Mouse (Mus musculus) cerebellum, adult (tissue): ENCODE measurements around the gene Pafah1b1.

Experiments
- ATAC-seq: cut with Nextera tagmentation; 2 replicates; pipeline ENCODE4 v1.9.2; 2017; ENCODE audit warnings: mild to moderate bottlenecking, moderate library complexity, mixed read lengths; ENCODE audit not compliant: insufficient number of reproducible peaks, low FRiP score, low TSS enrichment

Gene Pafah1b1

DNA sequence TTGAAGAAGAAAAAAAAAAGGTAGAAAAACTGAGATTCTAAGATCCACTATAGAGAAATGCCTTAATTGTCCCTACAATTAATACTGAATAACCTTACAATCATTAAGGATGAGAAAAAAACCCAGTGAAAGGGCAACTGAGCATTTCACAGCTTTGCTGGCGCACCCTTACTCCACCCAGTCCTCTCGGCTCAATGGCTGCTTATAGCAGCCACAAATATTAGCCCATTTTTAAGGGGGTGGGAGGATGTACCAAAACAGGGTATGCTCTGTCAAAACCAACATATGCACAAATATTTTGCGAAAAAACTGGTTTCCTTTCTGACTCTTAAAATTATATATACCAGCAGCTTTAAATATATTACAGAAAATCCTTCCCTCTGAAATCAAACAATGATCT lies 2.5 kb downstream of the Pafah1b1 start:
- ATAC-seq: no peak

DNA sequence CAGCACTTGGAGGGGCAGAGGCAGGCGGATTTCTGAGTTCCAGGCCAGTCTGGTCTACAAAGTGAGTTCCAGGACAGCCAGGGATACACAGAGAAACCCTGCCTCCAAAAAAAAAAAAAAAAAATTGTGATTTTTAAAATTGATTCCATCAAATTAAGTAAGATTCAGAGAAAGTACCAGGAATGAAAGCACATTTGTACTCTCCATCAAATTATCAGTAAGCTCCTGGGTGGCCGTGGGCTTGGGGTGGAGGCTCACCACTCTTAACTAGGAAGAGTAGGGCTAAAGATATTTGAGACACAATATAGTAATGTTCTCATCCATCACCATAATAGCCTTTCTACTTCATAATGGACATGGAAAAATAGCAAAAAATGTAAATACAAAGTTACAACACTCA lies 3.3 kb downstream of the Pafah1b1 start:
- ATAC-seq: no peak

DNA sequence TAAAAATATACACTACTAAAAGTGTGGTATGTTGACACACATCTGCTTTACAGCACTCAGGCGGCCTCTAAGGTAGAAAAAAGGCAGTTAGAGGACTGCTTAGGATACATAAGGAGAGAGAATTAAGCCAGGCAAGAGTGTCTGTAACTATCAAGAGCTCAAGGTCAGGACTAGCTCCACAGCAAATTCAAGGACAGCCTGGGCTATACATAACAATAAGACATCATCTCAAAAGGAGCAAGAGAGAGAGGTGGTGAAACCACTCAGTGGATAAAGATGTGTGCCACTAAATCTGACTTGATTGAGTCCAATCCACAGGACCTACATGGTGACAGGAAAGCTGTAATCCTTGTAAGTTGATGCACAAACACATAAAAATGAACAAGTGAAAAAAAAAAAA lies 3.8 kb downstream of the Pafah1b1 start:
- no peak for ATAC-seq

DNA sequence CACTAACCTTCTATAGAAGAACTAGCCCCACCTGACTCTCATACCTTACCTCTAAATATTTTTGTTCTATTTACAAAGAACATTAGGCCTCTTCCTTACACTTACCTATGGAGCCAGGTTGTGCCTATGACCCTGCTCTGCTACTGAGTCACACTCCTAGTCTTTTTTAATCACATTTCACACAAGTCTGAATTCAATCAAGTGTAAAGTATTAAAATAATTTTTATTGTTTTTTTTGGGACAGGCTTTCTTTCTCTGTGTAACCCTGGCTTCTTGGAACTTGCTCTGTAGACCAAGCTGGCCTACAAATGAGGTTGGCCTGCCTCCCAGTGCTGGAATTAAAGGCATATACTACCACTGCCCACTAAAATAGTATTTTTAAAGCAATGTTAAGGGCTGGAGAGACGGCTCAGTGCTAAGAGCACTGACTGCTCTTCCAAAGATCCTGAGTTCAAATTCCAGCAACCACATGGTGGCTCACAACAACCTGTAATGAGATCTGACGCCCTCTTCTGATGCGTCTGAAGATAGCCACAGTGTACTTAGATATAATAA lies 8.4 kb downstream of the Pafah1b1 start:
- ATAC-seq: no peak

DNA sequence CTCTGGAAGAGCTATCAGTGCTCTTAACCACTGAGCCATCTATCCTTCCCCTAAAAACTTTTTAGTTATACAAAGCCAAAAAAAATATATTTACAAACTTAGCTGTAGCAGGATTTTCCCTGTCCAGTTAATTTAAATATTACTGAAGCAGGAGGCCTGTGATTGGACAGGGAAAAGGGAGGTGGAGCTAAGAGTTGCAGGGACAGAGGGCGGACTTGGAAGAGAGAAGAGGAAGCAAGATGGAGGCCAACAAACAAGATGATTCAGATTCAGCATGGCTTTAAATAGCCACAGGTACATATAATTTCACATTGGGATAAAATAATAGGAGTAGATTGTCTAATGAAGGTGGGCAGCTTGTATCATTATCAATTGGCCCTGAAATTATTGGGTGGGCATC lies 13.8 kb downstream of the Pafah1b1 start:
- no peak for ATAC-seq

DNA sequence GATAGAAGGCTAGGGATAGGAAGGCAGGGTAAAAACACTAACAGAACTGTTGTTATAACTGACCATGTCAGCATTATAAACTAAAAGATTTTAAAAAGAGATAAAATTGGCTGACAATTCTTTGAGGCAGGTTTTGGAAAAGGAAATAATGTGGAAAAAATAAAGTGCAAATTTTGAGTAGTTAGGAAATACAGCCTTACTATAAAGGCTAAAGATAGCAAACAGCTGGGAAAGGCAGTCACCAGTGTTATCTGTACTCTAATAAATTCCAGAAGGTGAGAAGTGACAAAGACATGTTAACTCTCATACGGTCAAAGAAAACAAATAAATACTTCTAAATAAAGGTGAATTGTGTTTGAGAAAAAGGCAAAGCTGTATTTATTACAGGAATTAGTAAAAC lies 15.7 kb downstream of the Pafah1b1 start:
- no peak for ATAC-seq

DNA sequence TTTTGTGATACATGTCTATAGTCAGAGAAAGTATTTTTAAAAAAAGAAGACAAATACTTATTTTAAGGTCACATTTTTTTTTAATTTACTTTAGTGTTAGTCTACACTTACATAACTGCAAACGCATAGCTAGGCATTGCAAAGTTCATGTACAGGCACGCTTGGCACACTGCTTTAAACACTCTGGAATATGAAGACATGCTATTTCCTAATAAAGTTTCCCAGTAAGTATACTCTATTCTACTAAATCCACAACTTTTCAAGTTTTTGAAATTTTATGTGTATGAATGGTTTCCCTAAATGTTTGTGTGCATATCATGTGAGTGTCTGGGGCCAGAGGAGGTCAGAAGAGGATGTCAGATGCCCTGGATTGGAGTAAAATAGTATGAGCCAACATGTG lies 20.4 kb downstream of the Pafah1b1 start:
- no peak for ATAC-seq

DNA sequence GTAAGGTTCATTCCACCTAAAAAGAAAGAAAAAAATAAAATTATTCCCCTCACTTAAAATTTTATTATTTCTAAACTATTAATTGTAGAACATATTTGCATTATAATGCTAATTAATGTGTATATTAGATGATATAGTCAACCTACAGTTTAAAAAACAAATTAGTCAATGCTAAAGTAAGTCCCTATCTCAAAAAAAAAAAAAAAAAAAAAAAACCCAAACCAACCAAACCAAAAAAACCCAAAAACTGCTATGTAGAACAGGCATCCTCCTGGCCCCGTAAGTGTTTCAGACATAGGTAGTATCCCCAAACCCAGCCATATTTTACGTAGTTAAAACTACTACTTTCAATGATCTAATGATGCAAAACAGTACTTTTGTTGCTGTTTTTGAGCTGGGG lies 25.0 kb downstream of the Pafah1b1 start:
- no peak for ATAC-seq

DNA sequence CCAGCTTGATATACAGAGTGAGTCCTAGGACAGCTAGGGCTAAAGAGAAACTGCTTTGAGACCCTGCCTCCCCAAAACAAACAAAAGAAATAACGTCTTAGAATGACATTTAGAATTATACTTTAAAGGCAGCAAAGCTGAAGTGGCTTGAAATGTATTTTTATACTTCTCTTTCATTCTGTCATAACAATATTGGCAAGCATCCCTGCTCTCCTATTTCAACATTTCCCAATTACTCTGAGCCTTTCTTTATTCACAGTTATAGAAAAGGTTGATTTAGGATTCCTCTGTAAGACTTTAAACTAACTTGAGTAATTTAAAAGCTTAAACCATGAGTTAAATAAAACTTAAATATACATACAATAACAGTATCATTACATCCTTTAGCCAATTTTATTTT lies 32.3 kb downstream of the Pafah1b1 start:
- ATAC-seq: no peak

DNA sequence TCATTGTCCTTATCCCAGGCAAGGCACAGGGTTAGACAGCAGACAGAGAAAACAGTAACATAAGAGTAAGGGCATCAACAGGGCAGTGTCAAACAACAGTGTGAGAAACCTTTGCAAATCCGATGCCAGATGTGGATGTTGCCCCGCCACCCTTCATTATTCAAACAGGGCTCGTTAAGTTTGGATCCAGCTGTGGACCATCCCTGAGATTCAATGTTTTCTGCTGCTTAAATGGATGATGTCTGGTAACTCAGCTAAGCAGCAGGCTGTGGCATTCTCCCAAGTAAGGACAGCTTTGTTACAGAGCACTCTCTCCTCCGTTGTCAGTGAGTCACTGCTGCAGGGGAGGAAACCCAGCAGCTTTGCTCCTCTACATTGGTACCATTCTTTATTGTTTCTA lies 49.3 kb downstream of the Pafah1b1 start:
- no peak for ATAC-seq

DNA sequence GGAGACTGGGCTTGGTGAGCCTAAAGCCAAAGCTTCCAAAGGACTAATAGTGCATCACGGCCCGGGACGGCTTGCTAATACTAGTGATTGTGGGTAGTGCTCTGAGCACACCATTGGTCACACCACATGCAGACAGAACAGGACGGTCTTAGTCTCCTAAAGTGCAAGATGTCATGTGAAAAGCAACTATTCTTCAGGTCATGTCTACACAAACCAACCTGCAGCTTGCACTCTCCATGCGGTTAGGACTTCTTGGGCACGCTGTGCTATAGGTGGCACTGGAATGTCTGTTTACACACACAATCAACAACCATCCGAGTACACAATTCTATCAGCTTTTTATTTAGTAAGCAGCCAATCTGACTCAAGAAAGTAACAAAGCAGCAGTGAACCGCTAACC lies 49.8 kb downstream of the Pafah1b1 start:
- ATAC-seq: no peak

DNA sequence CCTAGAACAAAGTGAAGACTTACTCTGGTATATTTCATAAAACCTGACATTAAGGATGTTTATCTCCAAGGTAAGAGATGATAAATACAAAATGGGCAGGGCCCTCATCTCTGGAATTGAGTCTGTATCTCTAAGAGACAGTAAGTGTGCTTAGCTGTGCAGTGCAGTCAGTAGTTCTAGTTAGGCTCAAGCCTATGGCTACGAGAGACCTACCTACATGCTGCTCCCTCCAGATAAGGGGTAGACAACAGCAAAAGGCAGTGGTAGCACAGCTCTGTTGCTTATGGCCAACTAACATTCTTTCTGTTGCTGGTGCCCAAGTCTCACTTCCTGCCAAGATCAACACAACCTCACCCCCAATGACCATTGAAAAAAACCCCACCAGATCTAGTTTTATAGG lies 50.9 kb downstream of the Pafah1b1 start:
- no peak for ATAC-seq

DNA sequence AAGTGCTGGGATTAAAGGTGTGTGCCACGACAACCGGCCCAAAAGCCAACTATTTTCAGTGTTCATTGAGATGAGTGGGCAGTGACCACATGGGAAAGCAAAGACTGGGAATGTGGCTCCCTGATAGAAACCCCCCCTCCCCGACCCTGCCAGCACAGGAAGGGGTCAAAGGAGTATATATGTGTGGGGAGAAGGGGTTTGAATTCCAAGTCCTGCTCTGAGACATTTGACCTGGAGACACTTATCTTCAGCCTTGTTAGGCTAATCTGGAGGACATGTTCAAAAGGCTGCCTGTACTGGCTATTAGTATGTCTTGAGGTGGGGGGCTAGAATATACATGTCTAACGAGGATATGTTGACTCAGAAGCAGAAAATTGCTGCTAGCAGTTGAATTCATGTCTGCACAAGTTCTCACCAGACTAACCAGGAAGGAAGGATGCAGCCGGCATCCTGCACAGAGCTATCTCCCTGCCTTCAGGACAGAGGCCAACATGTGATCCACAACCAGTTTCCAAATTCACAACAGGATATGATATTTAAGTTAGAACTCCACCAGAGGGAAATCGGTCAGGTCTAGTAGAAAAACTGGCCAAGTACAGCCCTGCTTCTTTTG lies 51.5 kb downstream of the Pafah1b1 start:
- no peak for ATAC-seq

DNA sequence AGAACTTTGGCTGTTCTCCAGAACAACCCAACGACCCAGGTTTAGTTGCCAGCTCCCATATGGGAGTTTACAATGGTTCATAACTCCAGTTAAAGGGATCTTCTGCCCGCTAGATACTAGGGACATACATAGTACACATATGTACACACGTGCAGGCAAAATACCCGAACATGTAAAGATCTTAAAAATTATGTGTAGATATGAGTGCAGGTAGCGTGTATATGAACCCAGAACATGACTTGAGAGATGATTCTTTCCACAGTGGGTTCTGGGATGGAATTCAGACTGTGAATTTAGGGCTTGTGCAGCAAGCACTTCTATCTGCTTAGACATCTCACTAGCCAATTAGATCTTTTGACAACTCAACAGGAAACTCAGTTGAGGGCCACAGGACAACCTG lies 52.6 kb downstream of the Pafah1b1 start:
- ATAC-seq: no peak

DNA sequence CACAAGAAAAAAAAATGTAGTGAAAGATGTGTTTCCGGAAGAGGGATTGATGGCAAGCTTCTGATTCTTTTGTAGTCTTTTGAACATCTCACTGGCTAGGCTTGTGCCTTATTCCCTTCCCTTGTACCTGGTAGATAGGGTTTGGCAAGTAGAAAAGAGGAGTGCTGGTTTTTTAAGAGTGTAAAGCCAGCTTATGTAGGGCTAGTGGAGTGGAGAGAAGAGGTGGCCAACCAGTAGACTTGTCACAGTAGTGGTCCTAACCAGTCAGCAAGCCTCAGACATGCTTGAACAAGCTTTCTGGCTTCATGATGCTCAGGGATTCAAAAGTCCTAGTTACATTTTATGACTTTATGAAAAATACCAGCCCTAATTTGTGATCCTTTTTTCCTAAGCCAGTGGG lies 53.5 kb downstream of the Pafah1b1 start:
- no peak for ATAC-seq

DNA sequence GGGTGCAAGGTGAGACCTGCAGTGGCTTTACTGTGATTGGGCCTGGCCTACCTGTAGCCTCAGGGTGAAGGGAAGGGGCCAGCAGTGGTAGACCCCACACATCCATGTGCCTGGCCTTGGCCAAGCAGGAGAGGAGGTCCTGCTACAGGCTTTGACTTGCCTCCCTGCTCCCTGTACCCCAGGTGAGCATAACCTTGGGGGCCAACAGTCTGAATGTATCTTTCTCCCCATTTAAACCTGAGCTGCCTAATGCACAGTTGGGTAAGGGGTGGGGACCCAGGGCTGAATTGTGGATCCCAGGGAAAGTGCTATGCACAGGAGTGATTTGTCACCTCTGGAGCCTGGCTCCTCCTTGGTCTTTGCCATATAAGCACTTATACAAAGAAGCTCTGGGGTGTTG lies 54.3 kb downstream of the Pafah1b1 start:
- no peak for ATAC-seq

DNA sequence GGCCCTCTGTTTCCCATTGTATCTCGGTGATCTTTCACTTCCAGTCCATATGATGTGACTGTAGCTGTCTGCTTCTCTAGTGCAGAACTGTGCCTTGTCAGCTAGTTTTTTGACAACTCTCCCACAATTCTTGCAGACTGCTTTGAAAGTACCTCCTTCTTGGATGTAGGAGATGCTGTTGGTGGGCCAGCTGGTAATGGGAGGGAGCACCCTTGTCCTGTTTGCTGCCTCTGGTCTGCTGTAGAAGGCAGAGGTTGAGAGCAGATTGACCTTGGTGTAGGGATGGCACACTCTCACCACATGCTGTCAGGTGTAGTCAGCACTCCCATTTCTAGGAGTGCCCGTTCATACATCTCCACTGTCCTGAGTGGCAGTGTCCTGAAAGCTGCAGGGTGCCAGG lies 55.5 kb downstream of the Pafah1b1 start:
- ATAC-seq: no peak

DNA sequence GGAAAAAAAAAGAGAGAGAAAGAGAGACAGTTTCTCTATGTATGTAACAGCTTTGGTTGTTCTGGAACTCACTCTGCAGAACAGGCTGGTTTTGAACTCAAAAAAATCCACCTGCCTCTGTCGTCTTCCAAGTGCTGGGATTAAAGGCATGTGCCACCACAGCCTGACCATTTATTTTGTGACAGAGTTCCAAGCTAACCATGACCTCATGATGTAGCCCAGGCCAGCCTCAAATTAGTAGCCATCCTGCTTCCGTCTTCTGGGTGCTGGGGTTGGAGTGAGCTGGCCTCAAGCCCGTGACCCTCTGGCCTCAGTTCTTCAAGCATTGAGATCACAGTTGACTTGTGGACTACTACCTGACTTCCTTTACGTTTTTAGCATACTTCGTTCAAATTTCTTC lies 56.0 kb downstream of the Pafah1b1 start:
- ATAC-seq: no peak

DNA sequence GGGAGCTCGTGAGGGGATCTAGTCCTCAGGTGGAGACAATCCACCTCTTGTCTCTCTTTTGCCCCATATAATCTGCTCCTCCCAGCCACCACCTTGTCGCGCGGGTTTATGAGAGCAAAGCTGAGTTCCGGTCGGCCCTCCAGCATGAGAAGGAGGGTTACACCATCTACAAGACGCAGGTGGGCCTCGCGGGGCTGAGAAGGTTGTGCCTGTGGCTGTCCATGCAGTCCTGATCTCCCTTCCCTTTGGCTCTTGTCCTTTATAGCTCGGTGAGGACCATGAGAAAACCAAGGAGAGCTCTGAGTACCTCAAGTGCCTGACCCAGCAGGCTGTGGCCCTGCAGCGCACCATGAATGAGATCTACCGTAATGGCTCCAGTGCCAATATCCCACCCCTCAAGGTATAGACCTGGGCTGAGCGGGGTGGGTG lies 56.9 kb downstream of the Pafah1b1 start:
- no peak for ATAC-seq

DNA sequence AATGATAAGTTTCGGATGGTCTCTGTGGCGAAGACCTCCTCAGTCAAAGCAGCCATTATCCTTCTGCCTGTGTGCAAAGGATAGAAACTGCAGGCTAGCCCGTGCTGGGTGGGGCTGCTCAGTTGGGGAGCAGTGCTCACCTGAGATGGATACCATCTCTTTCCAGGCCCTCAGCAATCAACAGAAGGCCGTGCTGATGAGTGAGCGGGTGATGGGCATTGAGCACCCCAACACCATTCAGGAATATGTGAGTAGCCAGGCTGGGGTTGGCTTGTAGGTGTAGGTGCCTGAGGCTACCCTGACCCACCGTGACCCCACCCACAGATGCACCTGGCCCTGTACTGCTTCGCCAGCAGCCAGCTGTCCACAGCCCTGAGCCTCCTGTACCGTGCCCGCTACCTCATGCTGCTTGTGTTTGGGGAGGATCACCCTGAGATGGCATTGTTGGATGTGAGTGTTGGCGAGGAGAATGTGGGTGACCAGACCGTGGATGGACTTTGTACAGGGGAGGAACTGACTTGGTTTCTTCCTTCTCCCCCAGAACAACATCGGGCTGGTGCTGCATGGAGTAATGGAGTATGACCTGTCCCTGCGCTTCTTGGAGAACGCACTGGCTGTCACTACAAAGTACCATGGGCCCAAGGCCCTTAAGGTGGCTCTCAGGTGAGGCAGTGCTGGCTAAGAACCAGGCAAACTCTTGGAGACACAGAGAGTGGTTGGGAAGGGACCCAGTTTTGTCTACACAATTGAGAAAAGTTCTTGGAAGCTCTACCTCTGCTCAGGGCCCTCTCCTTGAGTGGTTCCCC lies 57.5 kb downstream of the Pafah1b1 start:
- ATAC-seq: no peak

DNA sequence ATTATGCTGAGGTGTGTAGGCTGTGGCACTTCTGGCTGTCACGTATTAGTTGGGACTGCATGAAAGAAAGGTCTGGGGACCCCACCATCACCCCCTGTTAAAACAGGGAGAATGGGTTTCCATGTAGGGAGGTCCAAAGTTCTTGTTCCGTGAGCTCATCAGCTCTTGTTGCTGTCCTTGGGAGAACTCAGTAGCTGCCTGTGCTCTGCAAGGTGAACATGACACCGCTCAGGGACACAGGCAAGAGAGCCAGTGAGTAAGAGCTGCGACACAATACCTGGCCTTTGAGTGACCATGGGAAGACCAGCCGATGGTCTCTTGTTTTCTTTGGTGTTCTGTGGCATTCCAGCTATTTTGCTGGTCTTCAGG lies 58.2 kb downstream of the Pafah1b1 start:
- no peak for ATAC-seq
